Mouse (Mus musculus) lung, postnatal 0 days (tissue): ENCODE results near the gene Morc4.

ENCODE experiments used
- CTCF ChIP-seq: IDR thresholded peaks from 2 replicates; pipeline ENCODE4 v1.5.1; 2016; ENCODE audit warnings: antibody characterized with exemption, mild to moderate bottlenecking
- EP300 ChIP-seq: IDR thresholded peaks from 2 replicates; pipeline ENCODE4 v1.6.1; 2016; ENCODE audit warnings: antibody characterized with exemption, mild to moderate bottlenecking, control low read depth

DNA sequence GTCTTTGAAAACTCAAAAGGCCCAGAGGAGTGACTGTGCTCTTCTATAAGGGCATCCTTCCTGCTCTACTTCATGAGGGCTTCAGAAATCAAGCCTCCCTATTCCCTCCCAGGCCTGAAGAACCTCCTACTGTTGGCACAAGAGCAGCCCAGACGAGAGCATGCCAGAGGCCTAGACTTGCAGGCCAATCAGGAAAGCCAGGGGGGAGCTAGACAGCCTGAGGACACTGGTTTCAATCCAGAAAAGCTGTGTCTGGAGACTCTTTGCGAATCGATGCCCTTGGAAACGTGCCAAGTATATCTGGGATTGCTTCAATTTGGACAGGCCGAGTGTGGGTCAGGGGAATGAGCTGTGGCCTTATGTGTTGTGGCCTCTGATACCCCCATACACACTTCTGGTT lies 92.1 kb downstream of the Morc4 start:
- TF ChIP-seq CTCF (no peak), EP300 (no peak)
